Mouse (Mus musculus) kidney, adult 2 months (tissue): ENCODE data around the gene Odf3l2.

Source experiments
- CTCF ChIP-seq: fragments of 200-500 bp; conservative IDR thresholded peaks from 2 replicates; pipeline ENCODE4 v1.5.1; 2011; ENCODE audit warnings: low read depth, mild to moderate bottlenecking, control low read depth, low read length, moderate library complexity, mixed read lengths; ENCODE audit not compliant: insufficient read depth, insufficient read length
- POLR2A ChIP-seq: fragments of 200-500 bp; IDR thresholded peaks from one replicate; pipeline ENCODE4 v1.6.1; 2011; ENCODE audit warnings: low read depth, low read length, control low read depth

DNA sequence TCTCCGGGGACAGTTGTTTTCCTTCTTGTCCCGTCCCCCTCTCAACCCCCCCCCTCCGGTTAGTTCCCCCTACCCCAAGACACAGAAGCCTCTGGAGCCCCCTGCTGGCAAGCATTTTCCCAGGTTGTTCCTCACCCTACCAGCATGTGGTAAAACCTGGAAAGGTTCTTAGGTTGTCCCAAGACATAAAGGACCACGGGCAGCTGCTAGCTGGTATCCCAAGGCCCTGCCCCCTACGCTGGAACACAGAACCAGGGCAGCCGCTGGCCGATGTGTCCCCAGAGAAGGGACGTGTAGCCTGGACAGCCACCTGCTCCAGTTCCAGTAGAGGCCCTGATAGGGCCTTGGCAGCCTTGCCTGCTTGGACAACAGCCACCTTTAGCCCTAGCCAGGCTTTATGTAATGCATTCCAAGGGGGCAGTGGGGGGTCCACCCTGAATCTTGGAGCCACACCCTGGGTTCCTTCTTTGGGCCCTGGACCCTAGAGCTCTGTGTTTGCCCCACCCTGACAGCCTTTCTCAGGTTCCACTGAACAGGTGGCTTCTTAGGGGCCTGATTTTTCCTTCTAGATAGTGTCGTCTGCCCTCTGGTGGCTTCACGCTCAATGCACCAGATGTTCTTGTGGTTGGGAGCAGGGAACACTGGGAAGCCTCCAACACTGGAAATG lies 37.5 kb upstream of the Odf3l2 start:
- TF ChIP-seq POLR2A (no peak), CTCF (peak; percentile 54)
